2 mouse cellular contexts compared by ENCODE assay signal in genomic region chr6:87867256-87867655, GRCm38 (mm10).
A peak's percentile ranks its signal among the peaks of the same experiment; 100 is the strongest.
TF ChIP-seq lines count a peak whose summit lies in the region.

No protein-coding gene starts in this region.

TF ChIP-seq in CH12.LX, 34 proteins besides CTCF, POLR2A, EP300 and RAD21:
- TF ChIP-seq ELF1 (IDR thresholded peaks at IDR 0.05; ENCODE audit: low read depth, low read length) (no peak), ZKSCAN1 (IDR thresholded peaks at IDR 0.05; ENCODE audit: borderline replicate concordance, low read depth, low read length) (no peak), MAFK (IDR thresholded peaks at IDR 0.05; ENCODE audit: insufficient replicate concordance, low read length) (peak; percentile 30; the same call in 1 of the 2 replicates), NRF1 (IDR thresholded peaks at IDR 0.05; ENCODE audit: low read depth, low read length) (no peak), E2F4 (IDR thresholded peaks at IDR 0.05; ENCODE audit: insufficient replicate concordance, low read depth, low read length) (no peak), GABPA (IDR thresholded peaks at IDR 0.05; ENCODE audit: insufficient replicate concordance, low read depth, low read length) (no peak), ZC3H11A (IDR thresholded peaks at IDR 0.05; ENCODE audit: low read depth, low read length) (no peak)

TF ChIP-seq in MEL, 35 proteins besides CTCF, POLR2A, EP300 and RAD21:
- TF ChIP-seq POLR2AphosphoS5 (IDR thresholded peaks at IDR 0.05; ENCODE audit: borderline replicate concordance, low read depth, low read length) (no peak), SMC3 (IDR thresholded peaks at IDR 0.05; ENCODE audit: low read depth, low read length) (no peak), NELFE (IDR thresholded peaks at IDR 0.05; ENCODE audit: low read depth, low read length) (no peak), ELF1 (IDR thresholded peaks at IDR 0.05; ENCODE audit: low read depth, low read length) (no peak), GABPA (IDR thresholded peaks at IDR 0.05; ENCODE audit: low read depth, low read length) (peak; percentile 86), SIN3A (IDR thresholded peaks at IDR 0.05; ENCODE audit: low read length) (peak; percentile 56), NRF1 (IDR thresholded peaks at IDR 0.05; ENCODE audit: insufficient read depth, low read depth, low read length, poor library complexity, severe bottlenecking) (no peak), ZMIZ1 (IDR thresholded peaks at IDR 0.05; ENCODE audit: low read depth, low read length) (no peak), UBTF (IDR thresholded peaks at IDR 0.05; ENCODE audit: borderline replicate concordance, insufficient read depth, low read depth, low read length) (no peak), TCF12 (IDR thresholded peaks at IDR 0.05; ENCODE audit: low read depth, low read length) (no peak), POLR2AphosphoS2 (IDR thresholded peaks at IDR 0.05; ENCODE audit: low read length) (no peak), MAX (IDR thresholded peaks at IDR 0.05; ENCODE audit: low read length) (no peak), ZKSCAN1 (IDR thresholded peaks at IDR 0.05; ENCODE audit: low read depth, low read length) (no peak), MYB (IDR thresholded peaks at IDR 0.05; ENCODE audit: low read depth, low read length) (no peak), USF2 (IDR thresholded peaks at IDR 0.05; ENCODE audit: borderline replicate concordance in 1 of 2, insufficient read depth in 1 of 2, low read depth in 1 of 2, low read length in 2 of 2) (no peak), ETS1 (IDR thresholded peaks at IDR 0.05; ENCODE audit: low read depth, low read length) (peak; percentile 84), JUND (IDR thresholded peaks at IDR 0.05; ENCODE audit: low read depth, low read length) (no peak), TBP (IDR thresholded peaks at IDR 0.05; ENCODE audit: low read depth, low read length) (no peak), ZNF384 (IDR thresholded peaks at IDR 0.05; ENCODE audit: low read depth, low read length) (no peak), ZC3H11A (IDR thresholded peaks at IDR 0.05; ENCODE audit: low read depth, low read length) (no peak), KAT2A (conservative IDR thresholded peaks at IDR 0.05; ENCODE audit: low read depth, low read length) (no peak), MAZ (IDR thresholded peaks at IDR 0.05; ENCODE audit: low read depth, low read length) (no peak), MXI1 (IDR thresholded peaks at IDR 0.05; ENCODE audit: low read depth, low read length) (0 out of 2 replicates have a peak, but pooled peaks have one; percentile 13), MEF2A (IDR thresholded peaks at IDR 0.05; ENCODE audit: extremely low read depth, insufficient replicate concordance, low read depth, low read length, poor library complexity, severe bottlenecking) (no peak), MYC (IDR thresholded peaks at IDR 0.05; ENCODE audit: low read depth, low read length) (no peak), E2F4 (IDR thresholded peaks at IDR 0.05; ENCODE audit: borderline replicate concordance, low read depth, low read length) (no peak), BHLHE40 (IDR thresholded peaks at IDR 0.05; ENCODE audit: borderline replicate concordance, low read depth, low read length) (no peak), GATA1 (IDR thresholded peaks at IDR 0.05; ENCODE audit: low read depth, low read length) (peak; percentile 61), RCOR1 (IDR thresholded peaks at IDR 0.05; ENCODE audit: low read depth, low read length) (peak; percentile 80), CHD2 (IDR thresholded peaks at IDR 0.05; ENCODE audit: low read length) (no peak), MAFK (IDR thresholded peaks at IDR 0.05; ENCODE audit: borderline replicate concordance, low read depth, low read length) (peak; percentile 93), USF1 (IDR thresholded peaks at IDR 0.05; ENCODE audit: low read depth, low read length) (no peak), HCFC1 (IDR thresholded peaks at IDR 0.05; ENCODE audit: low read depth, low read length) (no peak), CHD1 (IDR thresholded peaks at IDR 0.05; ENCODE audit: low read depth, low read length) (no peak), TAL1 (IDR thresholded peaks at IDR 0.05; ENCODE audit: low read length) (peak; percentile 15; the same call in 1 of the 2 replicates)
